Mouse (Mus musculus) CH12.LX (cell line): ENCODE measurements at regions not wholly inside any gene's neighbourhood (a gene's known extent, or its start where the extent isn't known, plus 50 kb on each side); places are given as distances from the start of the nearest gene placed in this dataset.

Experiments used
- DNase-seq: peaks from one replicate; pipeline ENCODE4 v3.0.0-alpha.2; 2013; ENCODE audit errors: extremely low read depth
- H3K27ac ChIP-seq: 2 replicates; pipeline ENCODE4 v1.5.1; 2012; ENCODE audit warnings: low read depth, mild to moderate bottlenecking, control low read depth, moderate library complexity; ENCODE audit not compliant: insufficient read depth
- H3K27me3 ChIP-seq: replicated peaks from 2 replicates; pipeline ENCODE3; 2012; ENCODE audit warnings: inconsistent platforms
- H3K36me3 ChIP-seq, 2 experiments: replicated peaks in 1 of 2; 2 replicates each; pipeline versions ENCODE3 to v1.6.1; 2012; ENCODE audit warnings: inconsistent platforms in 1 of 2, low read length in 1 of 2, mild to moderate bottlenecking in 1 of 2, mixed read lengths in 1 of 2, moderate library complexity in 1 of 2; ENCODE audit not compliant: control insufficient read depth in 1 of 2, insufficient read depth in 1 of 2
- H3K4me1 ChIP-seq, 2 experiments: 2 replicates each; pipeline ENCODE4 v1.6.1; 2012; ENCODE audit warnings: inconsistent platforms in 1 of 2, moderate library complexity in 1 of 2; ENCODE audit not compliant: insufficient read depth in 2 of 2, control insufficient read depth in 1 of 2
- H3K4me2 ChIP-seq: 2 replicates; pipeline ENCODE4 v1.6.1; 2012; ENCODE audit warnings: low read depth, mild to moderate bottlenecking, control low read depth; ENCODE audit not compliant: poor library complexity, insufficient read depth, severe bottlenecking
- H3K4me3 ChIP-seq, 3 experiments: fragments of 150-350 bp in 1 of 3; sonication (generic) in 1 of 3; replicated peaks in 1 of 3; 2 replicates each; pipeline versions ENCODE3 to v1.5.1; 2011 to 2012; ENCODE audit warnings: low read depth in 2 of 3, low read length in 2 of 3, mild to moderate bottlenecking in 2 of 3, moderate library complexity in 2 of 3, control low read depth in 1 of 3, improper control_type of control experiment in 1 of 3, inconsistent platforms in 1 of 3, mixed read lengths in 1 of 3; ENCODE audit not compliant: poor library complexity in 1 of 3
- H3K79me2 ChIP-seq: replicated peaks from 2 replicates; pipeline ENCODE4 v1.6.1; 2012; ENCODE audit warnings: mild to moderate bottlenecking, moderate library complexity; ENCODE audit not compliant: control insufficient read depth, poor library complexity, insufficient read depth, severe bottlenecking; ENCODE audit errors: extremely low read depth
- H3K9ac ChIP-seq: 2 replicates; pipeline ENCODE4 v1.6.1; 2012; ENCODE audit warnings: low read depth, mild to moderate bottlenecking, control low read depth, moderate library complexity; ENCODE audit not compliant: insufficient read depth
- H3K9me3 ChIP-seq: replicated peaks from 2 replicates; pipeline ENCODE3; 2012; ENCODE audit warnings: low read length, inconsistent platforms, mixed read lengths
- BHLHE40 ChIP-seq: IDR thresholded peaks from 2 replicates; pipeline ENCODE4 v1.6.1; 2011; ENCODE audit warnings: mild to moderate bottlenecking, low read depth, low read length, improper control_type of control experiment
- CHD1 ChIP-seq: IDR thresholded peaks from 2 replicates; pipeline ENCODE4 v1.6.1; 2012; ENCODE audit warnings: low read depth, low read length, improper control_type of control experiment, inconsistent platforms
- CHD2 ChIP-seq: IDR thresholded peaks from 2 replicates; pipeline ENCODE4 v1.6.1; 2011; ENCODE audit warnings: low read length, improper control_type of control experiment
- CTCF ChIP-seq, 2 experiments: IDR thresholded peaks in 1 of 2; conservative IDR thresholded peaks in 1 of 2; 2 replicates each; pipeline ENCODE4 v1.5.1; 2011 to 2012; ENCODE audit warnings: low read depth in 2 of 2, low read length in 2 of 2, improper control_type of control experiment in 1 of 2, inconsistent platforms in 1 of 2, mild to moderate bottlenecking in 1 of 2, moderate library complexity in 1 of 2
- EP300 ChIP-seq: IDR thresholded peaks from 2 replicates; pipeline ENCODE4 v1.6.1; 2011; ENCODE audit warnings: low read length, improper control_type of control experiment
- ETS1 ChIP-seq: conservative IDR thresholded peaks from 2 replicates; pipeline ENCODE4 v1.6.1; 2012; ENCODE audit warnings: low read depth, mild to moderate bottlenecking, inconsistent platforms, low read length, improper control_type of control experiment, moderate library complexity
- HCFC1 ChIP-seq: IDR thresholded peaks from 2 replicates; pipeline ENCODE4 v1.6.1; 2012; ENCODE audit warnings: low read depth, mild to moderate bottlenecking, inconsistent platforms, low read length, improper control_type of control experiment
- IRF4 ChIP-seq: IDR thresholded peaks from 2 replicates; pipeline ENCODE4 v1.6.1; 2014; ENCODE audit warnings: low read depth, mild to moderate bottlenecking, inconsistent platforms, low read length, improper control_type of control experiment
- JUN ChIP-seq: IDR thresholded peaks from 2 replicates; pipeline ENCODE4 v1.6.1; 2011; ENCODE audit warnings: low read depth, mild to moderate bottlenecking, low read length, improper control_type of control experiment, moderate library complexity; ENCODE audit not compliant: insufficient read depth
- KAT2A ChIP-seq: IDR thresholded peaks from 2 replicates; pipeline ENCODE4 v1.6.1; 2012; ENCODE audit warnings: low read length, improper control_type of control experiment, inconsistent platforms; ENCODE audit not compliant: insufficient replicate concordance
- MAFK ChIP-seq: IDR thresholded peaks from 2 replicates; pipeline ENCODE4 v1.6.1; 2011; ENCODE audit warnings: low read length, improper control_type of control experiment; ENCODE audit not compliant: insufficient replicate concordance
- MAX ChIP-seq: IDR thresholded peaks from 2 replicates; pipeline ENCODE4 v1.6.1; 2011; ENCODE audit warnings: low read length, improper control_type of control experiment
- MAZ ChIP-seq: IDR thresholded peaks from 2 replicates; pipeline ENCODE4 v1.6.1; 2012; ENCODE audit warnings: low read depth, mild to moderate bottlenecking, inconsistent platforms, low read length, improper control_type of control experiment, moderate library complexity
- MYC ChIP-seq: IDR thresholded peaks from 2 replicates; pipeline ENCODE4 v1.6.1; 2011; ENCODE audit warnings: low read depth, mild to moderate bottlenecking, improper control_type of control experiment, low read length
- NRF1 ChIP-seq: IDR thresholded peaks from 2 replicates; pipeline ENCODE4 v1.6.1; 2014; ENCODE audit warnings: low read depth, mild to moderate bottlenecking, inconsistent platforms, low read length, improper control_type of control experiment, moderate library complexity
- PAX5 ChIP-seq: IDR thresholded peaks from 2 replicates; pipeline ENCODE4 v1.6.1; 2012; ENCODE audit warnings: low read length, inconsistent platforms, mixed read lengths
- RAD21 ChIP-seq: IDR thresholded peaks from 2 replicates; pipeline ENCODE4 v1.6.1; 2011; ENCODE audit warnings: low read depth, mild to moderate bottlenecking, low read length, improper control_type of control experiment, moderate library complexity
- RCOR1 ChIP-seq: conservative IDR thresholded peaks from 2 replicates; pipeline ENCODE4 v1.6.1; 2012; ENCODE audit warnings: low read depth, mild to moderate bottlenecking, inconsistent platforms, low read length, improper control_type of control experiment
- SIN3A ChIP-seq: IDR thresholded peaks from 2 replicates; pipeline ENCODE4 v1.6.1; 2012; ENCODE audit warnings: low read length, improper control_type of control experiment, inconsistent platforms
- SMC3 ChIP-seq: IDR thresholded peaks from 2 replicates; pipeline ENCODE4 v1.6.1; 2011; ENCODE audit warnings: low read depth, low read length, improper control_type of control experiment
- TBP ChIP-seq: conservative IDR thresholded peaks from 2 replicates; pipeline ENCODE4 v1.6.1; 2011; ENCODE audit warnings: low read depth, low read length, improper control_type of control experiment
- ZC3H11A ChIP-seq: IDR thresholded peaks from 2 replicates; pipeline ENCODE4 v1.6.1; 2012; ENCODE audit warnings: low read depth, mild to moderate bottlenecking, inconsistent platforms, low read length, improper control_type of control experiment
- ZKSCAN1 ChIP-seq: IDR thresholded peaks from 2 replicates; pipeline ENCODE4 v1.6.1; 2012; ENCODE audit warnings: low read depth, inconsistent platforms, low read length, improper control_type of control experiment, borderline replicate concordance
- ZNF384 ChIP-seq: IDR thresholded peaks from 2 replicates; pipeline ENCODE4 v1.6.1; 2012; ENCODE audit warnings: low read depth, low read length, improper control_type of control experiment, inconsistent platforms
- dilution Hi-C: fragments of 300-500 bp; cut with MboI; formaldehyde crosslinking; loops from 2 replicates; pipeline ENCODE4 v1.14.3; 2020; ENCODE audit warnings: low sequenced_read_pairs; ENCODE audit not compliant: extremely low pct_unique_long_range_greater_than_20kb, extremely low pct_ligation_motif_present
- in situ Hi-C: fragments of 300-500 bp; cut with MboI; formaldehyde crosslinking; loops from 3 replicates; pipeline ENCODE4 v1.14.3; 2019; ENCODE audit warnings: low sequenced_read_pairs, low pct_ligation_motif_present, low pct_unique_long_range_greater_than_20kb, mixed read lengths

DNA sequence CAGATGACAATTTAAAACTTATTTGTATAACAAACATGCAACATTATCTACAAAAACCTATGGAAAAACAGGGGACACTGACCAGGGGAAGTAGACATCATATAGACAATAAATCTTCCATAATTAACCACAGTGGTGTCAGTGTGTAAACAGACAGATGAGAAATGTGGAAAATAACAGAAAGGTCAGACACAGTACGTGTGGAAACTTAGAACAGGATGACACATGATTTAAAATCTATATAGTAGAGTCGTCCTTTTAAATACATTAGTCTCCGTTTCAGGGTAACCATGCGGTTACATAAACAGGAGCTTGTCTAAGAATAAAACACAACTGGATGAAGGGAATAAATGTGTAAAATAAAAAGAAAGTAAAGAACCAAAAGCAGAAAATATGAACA is 284.1 kb downstream of the Kcnj2 start:
- TF ChIP-seq ZNF384, result no peak
- TF ChIP-seq NRF1, result no peak
- TF ChIP-seq ETS1, result no peak
- TF ChIP-seq BHLHE40, result no peak
- TF ChIP-seq KAT2A, result no peak
- TF ChIP-seq ZKSCAN1, result no peak
- no peak for TF ChIP-seq HCFC1
- no peak for TF ChIP-seq MAZ
- no peak for TF ChIP-seq EP300
- no peak for TF ChIP-seq SIN3A
- TF ChIP-seq SMC3, result no peak
- no peak for TF ChIP-seq ZC3H11A
- no peak for TF ChIP-seq RAD21
- H3K4me2 ChIP-seq, result no peak overlapping the region
- H3K9ac ChIP-seq, result no peak overlapping the region
- DNase-seq, result no peak
- in situ Hi-C loops (no loop called here), dilution Hi-C loops (no loop called here)
- no peaks in the 10 kb centered on the region for H3K27me3 ChIP-seq
- no peaks in the 10 kb centered on the region for H3K79me2 ChIP-seq
- H3K4me3 ChIP-seq, result no peak overlapping the region
- no peaks in the 10 kb centered on the region for H3K9me3 ChIP-seq
- H3K36me3 ChIP-seq, result no peaks in the 10 kb centered on the region
- H3K4me1 ChIP-seq, result no peaks in the 10 kb centered on the region
- no peak overlapping the region for H3K27ac ChIP-seq

DNA sequence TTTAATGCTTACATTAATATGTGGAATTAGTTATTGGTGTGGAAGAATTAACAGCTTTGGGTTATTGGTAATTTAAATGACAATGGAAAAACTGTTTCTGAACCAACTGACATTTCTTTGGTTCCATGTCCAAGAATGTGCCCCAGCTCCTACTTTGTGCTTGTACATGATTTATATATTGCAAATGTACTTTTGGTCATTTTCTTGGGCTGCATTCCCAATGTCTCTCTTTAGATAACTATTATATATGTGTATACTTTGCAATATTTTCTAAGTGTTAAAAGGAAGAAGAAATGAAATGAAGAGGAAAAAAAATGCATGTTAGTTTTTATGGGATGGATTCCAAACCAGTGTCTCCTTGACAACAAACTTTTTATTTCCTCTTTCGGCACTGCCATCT is 297.4 kb downstream of the Kcnj2 start:
- no peaks in the 10 kb centered on the region for H3K4me1 ChIP-seq
- TF ChIP-seq ETS1, result no peak
- no peak for TF ChIP-seq ZNF384
- no peak for TF ChIP-seq MAZ
- no peak for TF ChIP-seq CHD2
- no peak for TF ChIP-seq MYC
- TF ChIP-seq IRF4, result no peak
- no peak for TF ChIP-seq CTCF (conservative IDR thresholded peaks at IDR 0.05 in 1 of 2, IDR thresholded peaks at IDR 0.05 in 1 of 2; ENCODE audit: low read depth in 2 of 2, low read length in 2 of 2)
- no peak for TF ChIP-seq MAX
- TF ChIP-seq RCOR1, result no peak
- TF ChIP-seq CHD1, result no peak
- no peak for TF ChIP-seq ZC3H11A
- no peak for TF ChIP-seq RAD21
- no peak for TF ChIP-seq TBP
- no peak for TF ChIP-seq NRF1
- TF ChIP-seq JUN, result no peak
- no peak for TF ChIP-seq EP300
- TF ChIP-seq MAFK, result no peak
- no peak for TF ChIP-seq PAX5
- TF ChIP-seq, all 38 proteins: peak for 0
- Histone ChIP-seq H3K9me3 (no peaks in the 10 kb centered on the region), H3K79me2 (no peaks in the 10 kb centered on the region), H3K27me3 (no peaks in the 10 kb centered on the region), H3K27ac (no peak overlapping the region), H3K4me2 (no peak overlapping the region), H3K4me3 (no peak overlapping the region), H3K9ac (no peak overlapping the region), H3K36me3 (no peaks in the 10 kb centered on the region)
- no peak for DNase-seq
- in situ Hi-C loops, result no loop called here
- dilution Hi-C loops, result no loop called here
